Mouse (Mus musculus): Measurements from ENCODE around the gene Hist1h4f.

Hist1h4f gene

GRCm38 (mm10) chr13:23513517-23513916 lies 37.9 kb downstream of the Hist1h4f start:
- DNase-seq (ENCODE audit: low spot score), result no peak

GRCm38 (mm10) chr13:23510127-23510526 lies 41.3 kb downstream of the Hist1h4f start:
- no peak for DNase-seq (ENCODE audit: low spot score)

DNA sequence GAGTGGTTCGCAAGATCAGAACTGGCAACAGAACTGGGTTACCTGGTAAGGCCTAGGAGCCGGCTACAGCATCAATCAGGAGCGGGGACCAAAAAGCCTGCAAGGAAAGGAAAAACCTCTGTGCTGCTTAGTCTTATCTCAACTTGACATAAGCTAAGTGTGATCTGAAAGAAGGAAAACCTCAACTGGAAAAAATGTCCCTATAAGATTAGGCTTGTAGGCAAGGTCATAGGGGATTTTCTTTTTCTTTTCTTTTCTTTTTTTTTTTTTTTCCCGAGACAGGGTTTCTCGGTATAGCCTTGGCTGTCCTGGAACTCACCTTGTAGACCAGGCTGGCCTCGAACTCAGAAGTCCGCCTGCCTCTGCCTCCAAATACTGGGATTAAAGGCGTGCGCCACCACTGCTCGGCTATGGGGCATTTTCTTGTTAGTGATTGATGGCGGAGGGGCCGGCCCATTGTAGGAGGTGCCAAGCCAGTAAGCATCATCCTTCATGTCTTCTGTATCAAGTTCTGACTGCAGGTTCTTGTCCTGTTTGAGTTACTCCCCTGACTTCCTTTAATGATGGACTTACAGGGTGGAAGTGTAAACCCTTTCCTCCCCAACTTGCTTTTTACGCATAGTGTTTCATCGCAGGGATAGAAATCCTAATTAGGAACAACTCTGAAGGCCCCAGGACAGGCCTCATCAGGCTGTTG lies 44.5 kb downstream of the Hist1h4f start:
- no peak for DNase-seq (ENCODE audit: low spot score)

DNA sequence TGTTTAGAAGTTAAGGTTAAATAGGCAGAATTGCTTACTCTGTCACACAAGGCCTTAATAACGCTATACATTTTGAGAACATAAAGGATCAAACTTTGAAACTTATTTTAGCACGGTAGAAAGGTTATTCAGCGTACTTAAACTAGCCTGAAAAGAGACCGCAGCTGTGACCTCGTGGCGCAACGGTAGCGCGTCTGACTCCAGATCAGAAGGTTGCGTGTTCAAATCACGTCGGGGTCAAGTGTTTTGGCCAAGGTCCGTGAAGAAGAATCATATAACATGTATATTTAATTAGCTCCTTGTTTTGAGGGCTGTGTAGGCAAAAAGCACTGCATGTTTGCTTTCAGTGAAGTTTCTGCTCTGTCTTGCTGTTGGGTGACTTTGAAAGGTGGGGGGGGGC lies 45.1 kb downstream of the Hist1h4f start:
- no peak for DNase-seq (ENCODE audit: low spot score)

DNA sequence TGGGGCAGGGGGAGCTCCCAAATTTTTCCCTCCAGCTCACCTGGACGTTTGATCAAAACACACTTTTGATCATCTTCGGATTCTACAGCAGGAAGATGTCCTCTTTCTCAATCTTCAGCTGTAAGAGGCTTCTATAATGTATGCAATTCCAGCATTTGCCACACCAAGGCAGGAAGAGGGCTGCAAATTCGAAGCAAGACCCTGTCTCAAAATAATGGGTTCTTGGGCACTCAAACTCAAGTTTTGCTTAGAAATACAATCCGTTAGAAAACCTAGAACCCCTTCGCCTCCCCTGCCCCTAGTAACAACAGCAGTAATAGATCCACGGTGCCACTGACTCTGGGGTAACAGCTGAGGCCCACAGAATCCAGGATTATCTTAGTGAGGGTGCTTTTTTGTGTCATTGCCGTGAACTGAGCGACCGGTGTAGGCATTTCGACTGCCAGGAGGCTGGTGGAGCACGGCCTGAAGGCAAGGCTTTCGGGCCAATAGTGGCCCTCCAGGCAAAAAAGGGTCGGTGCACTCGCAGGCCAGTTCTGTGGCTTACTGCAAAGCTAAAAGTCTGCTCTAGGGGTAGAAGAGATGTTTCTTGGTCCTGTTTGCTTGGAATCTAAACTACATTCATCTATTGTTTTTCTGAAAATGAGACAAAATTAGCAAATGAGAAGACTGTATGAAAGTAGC lies 45.6 kb downstream of the Hist1h4f start:
- DNase-seq (ENCODE audit: low spot score), result no peak

DNA sequence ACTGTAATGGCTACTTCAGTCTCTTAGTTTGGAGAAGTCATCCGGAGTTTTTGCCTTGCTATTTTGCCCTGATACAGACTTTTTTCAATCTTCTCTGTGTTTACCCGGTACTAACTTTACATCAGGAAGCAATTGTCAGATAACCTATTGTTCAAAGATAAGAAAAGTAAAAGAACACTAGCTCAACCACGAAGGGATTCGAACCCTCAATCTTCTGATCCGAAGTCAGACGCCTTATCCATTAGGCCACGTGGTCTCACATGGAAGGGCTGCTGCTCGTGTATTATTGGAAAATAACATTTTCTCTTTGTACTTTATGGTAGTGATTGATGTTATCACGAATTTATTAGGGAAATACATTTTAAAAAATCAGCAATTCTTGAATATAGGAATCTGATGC lies 47.7 kb downstream of the Hist1h4f start:
- peak; percentile 35 for DNase-seq (ENCODE audit: low spot score)

DNA sequence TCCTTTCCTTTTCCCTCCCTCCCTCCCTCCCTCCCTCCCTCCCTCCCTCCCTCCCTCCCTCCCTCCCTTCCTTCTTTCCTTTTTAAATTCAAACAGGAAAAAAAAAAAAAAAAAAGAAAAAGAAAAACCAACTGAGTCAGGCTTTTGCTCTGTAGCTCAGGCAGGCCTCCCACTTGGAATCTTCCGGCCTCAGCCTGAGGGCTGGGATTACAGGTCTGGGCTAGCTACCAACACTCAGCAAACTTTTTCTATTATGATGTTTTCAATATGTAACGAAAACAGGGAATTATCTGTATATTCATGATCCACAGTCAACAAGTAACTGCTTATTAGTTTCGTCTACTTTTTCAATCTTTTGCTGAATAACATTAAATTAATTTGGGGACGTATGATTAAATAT lies 48.5 kb downstream of the Hist1h4f start:
- DNase-seq (ENCODE audit: low spot score), result no peak

- DNase-seq (ENCODE audit: low spot score), result no peak
Observed at GRCm38 (mm10) chr13:23502031-23502567, 49.3 kb downstream of the Hist1h4f start.

- DNase-seq (ENCODE audit: low spot score), result no peak
Observed at GRCm38 (mm10) chr13:23501511-23501910, 49.9 kb downstream of the Hist1h4f start.
